Mouse (Mus musculus): ENCODE data around the gene Edem3.

DNA sequence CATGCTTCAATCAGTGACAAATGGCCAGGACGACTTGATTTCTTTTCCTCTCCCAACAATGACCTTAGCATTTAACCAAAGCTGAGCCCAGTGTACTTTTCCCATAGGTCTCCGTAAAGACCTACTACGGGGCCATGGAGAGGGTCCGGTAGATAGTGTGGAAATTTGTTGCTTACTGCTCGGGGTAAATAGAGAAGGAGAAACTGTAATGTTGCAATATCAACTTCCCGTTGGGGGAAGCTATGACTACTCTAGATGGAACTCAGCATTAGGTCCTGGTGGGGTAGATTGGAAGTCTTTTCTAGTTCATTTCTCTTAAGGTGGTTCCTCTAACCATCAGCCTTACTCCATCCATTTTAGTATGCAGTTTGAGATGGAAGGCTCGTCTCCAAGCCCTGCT lies 64.0 kb downstream of the Edem3 start:
- TF ChIP-seq CTCF (IDR thresholded peaks at IDR 0.05; ENCODE audit: extremely low read depth, insufficient read depth, insufficient read length, insufficient replicate concordance) (no peak), POLR2A (IDR thresholded peaks at IDR 0.05; ENCODE audit: low read depth, low read length) (no peak)
